Mouse (Mus musculus) CD4-positive helper T cell, adult 2 months (primary cell): ENCODE data around the gene Olfr1414.
"Not testable (repeated sequence)": the region's sequence is repeated elsewhere in the genome, so short reads cannot be mapped to it uniquely, and the experiment has no call there.

Source experiments
- DNase-seq: peaks from one replicate; pipeline ENCODE4 v3.0.0-alpha.2; 2012; ENCODE audit warnings: low read depth, missing footprints, low spot score

Gene Olfr1414

GRCm38 (mm10) chr1:92518561-92518960 lies at the start of gene Olfr1414:
TSS of gene Olfr1414 (minus strand) at chr1:92518661.
- DNase-seq: no peak

- DNase-seq: no peak
Measured at GRCm38 (mm10) chr1:92545929-92546328, 27.5 kb upstream of the Olfr1414 start.

GRCm38 (mm10) chr1:92539071-92539470 lies 20.6 kb upstream of the Olfr1414 start:
- no peak for DNase-seq

GRCm38 (mm10) chr1:92536972-92537371 lies 18.5 kb upstream of the Olfr1414 start:
- no peak for DNase-seq

GRCm38 (mm10) chr1:92523764-92524163 lies 5.3 kb upstream of the Olfr1414 start:
- no peak for DNase-seq

GRCm38 (mm10) chr1:92521376-92521775 lies 2.9 kb upstream of the Olfr1414 start:
- no peak for DNase-seq

- no peak for DNase-seq
Measured at GRCm38 (mm10) chr1:92519046-92519445, 585 bp upstream of the Olfr1414 start.

GRCm38 (mm10) chr1:92515390-92515789 lies 3.1 kb downstream of the Olfr1414 start:
- DNase-seq: no peak

- not testable (repeated sequence) for DNase-seq
Measured at GRCm38 (mm10) chr1:92511646-92512045, 6.8 kb downstream of the Olfr1414 start.

GRCm38 (mm10) chr1:92496001-92496400 lies 22.5 kb downstream of the Olfr1414 start, which contains the start of gene Olfr1415:
TSS of gene Olfr1415 (minus strand) at chr1:92496101.
- no peak for DNase-seq

- no peak for DNase-seq
Measured at GRCm38 (mm10) chr1:92485013-92485412, 33.4 kb downstream of the Olfr1414 start, which contains the start of gene Olfr1416. TSS of gene Olfr1416 (minus strand) at chr1:92485113.

- DNase-seq: no peak
Measured at GRCm38 (mm10) chr1:92474066-92474578, 44.3 kb downstream of the Olfr1414 start.

- peak; percentile 95 for DNase-seq
Measured at GRCm38 (mm10) chr1:92473165-92474041, 45.1 kb downstream of the Olfr1414 start, which contains the start of gene Ndufa10. TSS of gene Ndufa10 (minus strand) at chr1:92473860.

- peak; percentile 68 for DNase-seq
Measured at GRCm38 (mm10) chr1:92468891-92469290, 49.6 kb downstream of the Olfr1414 start.

- no peak for DNase-seq
Measured at GRCm38 (mm10) chr1:92458416-92458815, 60.0 kb downstream of the Olfr1414 start.

GRCm38 (mm10) chr1:92457758-92458157 lies 60.7 kb downstream of the Olfr1414 start:
- DNase-seq: no peak
